Mouse (Mus musculus): ENCODE results near the gene Zfp597. TPM values are rescaled to one million over a fixed set of nuclear protein-coding genes. Genes with fewer than 3 reads are reported as not detected.

Gene Zfp597
- polyA plus RNA-seq, 1 experiment = 1.4 TPM

Other genes with a start within 250 kb of the Zfp597 start
- 0.71 and 1.2 TPM in 2 replicates for gene Mefv, start 166.5 kb downstream of the Zfp597 start, polyA plus RNA-seq (2012; rRNA removed)
- gene Zfp263, start 140.5 kb downstream of the Zfp597 start, polyA plus RNA-seq (2012; rRNA removed) = 5.2 and 7.7 TPM in 2 replicates
- gene Olfr15, start 53.7 kb downstream of the Zfp597 start, polyA plus RNA-seq (2012; rRNA removed) = not detected in 2 replicates
- gene Zfp174, start 37.3 kb downstream of the Zfp597 start, polyA plus RNA-seq (2012; rRNA removed) = 0.50 and 0.67 TPM in 2 replicates
- 60.0 and 71.0 TPM in 2 replicates for gene Naa60, start 12.2 kb downstream of the Zfp597 start, polyA plus RNA-seq (2012; rRNA removed)
- gene Gm20695, start 87 bp upstream of the Zfp597 start, polyA plus RNA-seq (2012; rRNA removed) = 0.22 TPM in 1 of 2 replicates, not detected in the other
- 6.1 and 8.4 TPM in 2 replicates for gene 1700037C18Rik, start 24.1 kb upstream of the Zfp597 start, polyA plus RNA-seq (2012; rRNA removed)
- gene Cluap1, start 24.2 kb upstream of the Zfp597 start, polyA plus RNA-seq (2012; rRNA removed) = 3.5 and 4.1 TPM in 2 replicates
- gene Nlrc3, start 92.1 kb upstream of the Zfp597 start, polyA plus RNA-seq (2012; rRNA removed) = 3.1 and 5.8 TPM in 2 replicates
- 14.2 and 29.3 TPM in 2 replicates for gene Slx4, start 119.2 kb upstream of the Zfp597 start, polyA plus RNA-seq (2012; rRNA removed)
- gene Dnase1, start 152.4 kb upstream of the Zfp597 start, polyA plus RNA-seq (2012; rRNA removed) = 50.8 and 415 TPM in 2 replicates
- 69.2 and 84.4 TPM in 2 replicates for gene Trap1, start 193.3 kb upstream of the Zfp597 start, polyA plus RNA-seq (2012; rRNA removed)